Mouse (Mus musculus): ENCODE measurements at regions not wholly inside any gene's neighbourhood (a gene's known extent, or its start where the extent isn't known, plus 50 kb on each side); places are given as distances from the start of the nearest gene placed in this dataset.

GRCm38 (mm10) chr17:51528161-51528560, 304.9 kb downstream of the Satb1 start:
- H3K4me2 ChIP-seq, result no peak overlapping the region

GRCm38 (mm10) chr17:51526881-51527280, 306.2 kb downstream of the Satb1 start:
- ATAC-seq (ENCODE audit: low read depth), result no peak

More at GRCm38 (mm10) chr17:51528161-51528560, 304.9 kb downstream of the Satb1 start:
- no peak overlapping the region for H3K27ac ChIP-seq
- 65% methylated on average over 3 of the region's 3 CpGs for WGBS (ENCODE audit: insufficient replicate concordance)
- no peak for ATAC-seq (ENCODE audit: low read depth)
- H3K9me3 ChIP-seq (replicated peaks), result no peaks in the 10 kb centered on the region
- H3K9ac ChIP-seq, result no peak overlapping the region
- no peak overlapping the region for H3K4me3 ChIP-seq (replicated peaks)
- no peak for DNase-seq
- H3K4me1 ChIP-seq (replicated peaks), result no peaks in the 10 kb centered on the region
- H3K27me3 ChIP-seq, result no peaks in the 10 kb centered on the region
- H3K36me3 ChIP-seq, result no peaks in the 10 kb centered on the region

GRCm38 (mm10) chr17:51526464-51526863, 306.6 kb downstream of the Satb1 start:
- H3K9me3 ChIP-seq (replicated peaks), result no peaks in the 10 kb centered on the region
- H3K9ac ChIP-seq, result no peak overlapping the region
- DNase-seq (no peak), ATAC-seq (ENCODE audit: low read depth) (no peak)
- no peak overlapping the region for H3K4me2 ChIP-seq
- WGBS (ENCODE audit: insufficient replicate concordance), result 56% methylated on average over 5 of the region's 5 CpGs
- no peak overlapping the region for H3K4me3 ChIP-seq (replicated peaks)
- H3K27ac ChIP-seq, result no peak overlapping the region
- no peaks in the 10 kb centered on the region for H3K36me3 ChIP-seq
- no peaks in the 10 kb centered on the region for H3K4me1 ChIP-seq (replicated peaks)
- H3K27me3 ChIP-seq, result no peaks in the 10 kb centered on the region

More at GRCm38 (mm10) chr17:51526881-51527280, 306.2 kb downstream of the Satb1 start:
- no peaks in the 10 kb centered on the region for H3K36me3 ChIP-seq
- no peak overlapping the region for H3K4me3 ChIP-seq (replicated peaks)
- H3K27me3 ChIP-seq, result no peaks in the 10 kb centered on the region
- H3K4me2 ChIP-seq, result no peak overlapping the region
- no peak overlapping the region for H3K9ac ChIP-seq
- no peaks in the 10 kb centered on the region for H3K4me1 ChIP-seq (replicated peaks)
- no peaks in the 10 kb centered on the region for H3K9me3 ChIP-seq (replicated peaks)
- no peak overlapping the region for H3K27ac ChIP-seq
- WGBS (ENCODE audit: insufficient replicate concordance), result 67% methylated on average over 7 of the region's 7 CpGs
- no peak for DNase-seq

- WGBS (ENCODE audit: insufficient replicate concordance), result 53% methylated on average over 4 of the region's 4 CpGs
- Histone ChIP-seq H3K4me3 (replicated peaks) (no peak overlapping the region), H3K9ac (no peak overlapping the region), H3K9me3 (replicated peaks) (no peaks in the 10 kb centered on the region), H3K27me3 (no peaks in the 10 kb centered on the region), H3K4me2 (no peak overlapping the region), H3K4me1 (replicated peaks) (no peaks in the 10 kb centered on the region), H3K36me3 (no peaks in the 10 kb centered on the region), H3K27ac (no peak overlapping the region)
- DNase-seq (no peak), ATAC-seq (ENCODE audit: low read depth) (no peak)
Measured at GRCm38 (mm10) chr17:51526021-51526420, 307.1 kb downstream of the Satb1 start.

- Histone ChIP-seq H3K9ac (no peak overlapping the region), H3K27ac (no peak overlapping the region), H3K9me3 (replicated peaks) (no peaks in the 10 kb centered on the region), H3K4me2 (no peak overlapping the region), H3K36me3 (no peaks in the 10 kb centered on the region), H3K4me3 (replicated peaks) (no peak overlapping the region), H3K27me3 (no peaks in the 10 kb centered on the region), H3K4me1 (replicated peaks) (no peaks in the 10 kb centered on the region)
- 49% methylated on average over 2 of the region's 2 CpGs for WGBS (ENCODE audit: insufficient replicate concordance)
- ATAC-seq (ENCODE audit: low read depth), result no peak
- no peak for DNase-seq
Measured at GRCm38 (mm10) chr17:51525219-51525618, 307.9 kb downstream of the Satb1 start.

GRCm38 (mm10) chr17:51511917-51512316, 321.2 kb downstream of the Satb1 start:
- no peak overlapping the region for H3K9ac ChIP-seq
- no peak overlapping the region for H3K4me2 ChIP-seq
- H3K36me3 ChIP-seq, result no peaks in the 10 kb centered on the region
- WGBS (ENCODE audit: insufficient replicate concordance), result 14% methylated on average over 2 of the region's 2 CpGs
- H3K27me3 ChIP-seq, result no peaks in the 10 kb centered on the region
- peak; percentile 20; the same call in 1 of the 2 replicates for ATAC-seq (ENCODE audit: low read depth)
- no peaks in the 10 kb centered on the region for H3K4me1 ChIP-seq (replicated peaks)
- no peak for DNase-seq
- no peaks in the 10 kb centered on the region for H3K9me3 ChIP-seq (replicated peaks)
- no peak overlapping the region for H3K4me3 ChIP-seq (replicated peaks)
- H3K27ac ChIP-seq, result no peak overlapping the region

- Histone ChIP-seq H3K4me1 (replicated peaks) (no peaks in the 10 kb centered on the region), H3K9ac (no peak overlapping the region), H3K9me3 (replicated peaks) (no peaks in the 10 kb centered on the region), H3K4me3 (replicated peaks) (no peak overlapping the region), H3K27ac (no peak overlapping the region), H3K27me3 (no peaks in the 10 kb centered on the region), H3K4me2 (no peak overlapping the region), H3K36me3 (no peaks in the 10 kb centered on the region)
- 82% methylated on average over 10 of the region's 10 CpGs for WGBS (ENCODE audit: insufficient replicate concordance)
- DNase-seq (no peak), ATAC-seq (ENCODE audit: low read depth) (no peak)
Measured at GRCm38 (mm10) chr17:51500751-51501150, 321.6 kb upstream of the Tbc1d5 start.

GRCm38 (mm10) chr17:51499541-51499940, 320.4 kb upstream of the Tbc1d5 start:
- H3K9me3 ChIP-seq (replicated peaks), result no peaks in the 10 kb centered on the region
- H3K4me2 ChIP-seq, result no peak overlapping the region
- DNase-seq (no peak), ATAC-seq (ENCODE audit: low read depth) (no peak)
- H3K4me3 ChIP-seq (replicated peaks), result no peak overlapping the region
- 60% methylated on average over 2 of the region's 2 CpGs for WGBS (ENCODE audit: insufficient replicate concordance)
- H3K9ac ChIP-seq, result no peak overlapping the region
- no peaks in the 10 kb centered on the region for H3K27me3 ChIP-seq
- no peak overlapping the region for H3K27ac ChIP-seq
- H3K36me3 ChIP-seq, result no peaks in the 10 kb centered on the region
- H3K4me1 ChIP-seq (replicated peaks), result no peaks in the 10 kb centered on the region

GRCm38 (mm10) chr17:51495038-51495437, 315.9 kb upstream of the Tbc1d5 start:
- Histone ChIP-seq H3K36me3 (no peaks in the 10 kb centered on the region), H3K4me2 (no peak overlapping the region), H3K4me1 (replicated peaks) (no peaks in the 10 kb centered on the region), H3K4me3 (replicated peaks) (no peak overlapping the region), H3K9me3 (replicated peaks) (no peaks in the 10 kb centered on the region), H3K27ac (no peak overlapping the region), H3K27me3 (no peaks in the 10 kb centered on the region), H3K9ac (no peak overlapping the region)
- DNase-seq, result no peak
- no peak for ATAC-seq (ENCODE audit: low read depth)
- 80% methylated on average over 2 of the region's 2 CpGs for WGBS (ENCODE audit: insufficient replicate concordance)

- WGBS (ENCODE audit: insufficient replicate concordance), result 59% methylated on average over 3 of the region's 3 CpGs
- H3K4me3 ChIP-seq (replicated peaks), result no peak overlapping the region
- no peaks in the 10 kb centered on the region for H3K27me3 ChIP-seq
- ATAC-seq (ENCODE audit: low read depth) (no peak), DNase-seq (no peak)
- H3K9ac ChIP-seq, result no peak overlapping the region
- H3K36me3 ChIP-seq, result no peaks in the 10 kb centered on the region
- H3K27ac ChIP-seq, result no peak overlapping the region
- H3K9me3 ChIP-seq (replicated peaks), result no peaks in the 10 kb centered on the region
- no peaks in the 10 kb centered on the region for H3K4me1 ChIP-seq (replicated peaks)
- no peak overlapping the region for H3K4me2 ChIP-seq
Measured at GRCm38 (mm10) chr17:51489386-51489785, 310.2 kb upstream of the Tbc1d5 start.

GRCm38 (mm10) chr17:51487918-51488445, 308.8 kb upstream of the Tbc1d5 start:
- H3K4me1 ChIP-seq (replicated peaks), result no peaks in the 10 kb centered on the region
- H3K36me3 ChIP-seq, result no peaks in the 10 kb centered on the region
- ATAC-seq (ENCODE audit: low read depth), result no peak
- DNase-seq, result no peak
- H3K9me3 ChIP-seq (replicated peaks), result no peaks in the 10 kb centered on the region
- 55% methylated on average over 3 of the region's 3 CpGs for WGBS (ENCODE audit: insufficient replicate concordance)
- H3K27ac ChIP-seq, result no peak overlapping the region
- no peak overlapping the region for H3K4me3 ChIP-seq (replicated peaks)
- no peaks in the 10 kb centered on the region for H3K27me3 ChIP-seq
- H3K4me2 ChIP-seq, result no peak overlapping the region
- no peak overlapping the region for H3K9ac ChIP-seq

- 77% methylated on average over 7 of the region's 7 CpGs for WGBS (ENCODE audit: insufficient replicate concordance)
- H3K4me3 ChIP-seq (replicated peaks), result no peak overlapping the region
- no peak overlapping the region for H3K27ac ChIP-seq
- H3K4me2 ChIP-seq, result no peak overlapping the region
- no peak for DNase-seq
- H3K27me3 ChIP-seq, result no peaks in the 10 kb centered on the region
- H3K9ac ChIP-seq, result no peak overlapping the region
- H3K9me3 ChIP-seq (replicated peaks), result no peaks in the 10 kb centered on the region
- ATAC-seq (ENCODE audit: low read depth), result no peak
- no peaks in the 10 kb centered on the region for H3K4me1 ChIP-seq (replicated peaks)
- no peaks in the 10 kb centered on the region for H3K36me3 ChIP-seq
Measured at GRCm38 (mm10) chr17:51477810-51478209, 298.7 kb upstream of the Tbc1d5 start.

Data from liver, embryonic 13.5 days (tissue).